Mouse (Mus musculus) CH12.LX (cell line): ENCODE data around the gene Nr2f2.

Experiments
- CTCF ChIP-seq, 2 experiments: IDR thresholded peaks in 1 of 2; conservative IDR thresholded peaks in 1 of 2; 2 replicates each; pipeline ENCODE4 v1.5.1; 2011 to 2012; ENCODE audit warnings: low read depth in 2 of 2, low read length in 2 of 2, improper control_type of control experiment in 1 of 2, inconsistent platforms in 1 of 2, mild to moderate bottlenecking in 1 of 2, moderate library complexity in 1 of 2
- MEF2A ChIP-seq: IDR thresholded peaks from 2 replicates; pipeline ENCODE4 v1.6.1; 2014; ENCODE audit warnings: low read depth, mild to moderate bottlenecking, inconsistent platforms, low read length, improper control_type of control experiment, borderline replicate concordance
- NRF1 ChIP-seq: IDR thresholded peaks from 2 replicates; pipeline ENCODE4 v1.6.1; 2014; ENCODE audit warnings: low read depth, mild to moderate bottlenecking, inconsistent platforms, low read length, improper control_type of control experiment, moderate library complexity
- USF2 ChIP-seq: conservative IDR thresholded peaks from 2 replicates; pipeline ENCODE4 v1.6.1; 2011; ENCODE audit warnings: low read depth, low read length, improper control_type of control experiment

GRCm38 (mm10) chr7:70380246-70380645 is 13.7 kb upstream of the Nr2f2 start:
- no peak for TF ChIP-seq CTCF (conservative IDR thresholded peaks at IDR 0.05 in 1 of 2, IDR thresholded peaks at IDR 0.05 in 1 of 2; ENCODE audit: low read depth in 2 of 2, low read length in 2 of 2)
- TF ChIP-seq USF2 = no peak
- no peak for TF ChIP-seq MEF2A
- no peak for TF ChIP-seq NRF1
